Mouse (Mus musculus): ENCODE measurements around the gene Kcnt2.

The Kcnt2 gene

DNA sequence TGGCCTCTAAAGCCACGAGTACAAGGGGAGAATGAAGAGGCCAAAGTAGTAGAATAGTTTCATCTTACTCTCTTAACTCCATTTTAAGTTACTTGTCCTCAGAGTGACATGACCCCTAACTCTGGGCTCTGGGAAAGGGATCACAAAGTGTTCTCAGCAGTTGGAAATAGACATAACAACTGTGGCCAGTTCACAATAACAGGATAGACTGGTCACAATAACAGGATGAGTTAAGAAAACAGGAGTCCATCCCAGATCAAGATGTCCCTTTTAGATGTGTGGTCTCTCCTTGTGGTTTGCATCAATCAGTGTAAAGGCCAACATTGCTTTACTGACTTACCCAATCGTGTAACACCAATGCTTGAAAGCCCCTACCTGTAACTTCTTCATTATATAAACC, 132.8 kb downstream of the Kcnt2 start:
- DNase-seq (ENCODE audit: low spot score), result no peak

GRCm38 (mm10) chr1:140379526-140379925, 133.6 kb downstream of the Kcnt2 start:
- DNase-seq (ENCODE audit: low spot score), result no peak

DNA sequence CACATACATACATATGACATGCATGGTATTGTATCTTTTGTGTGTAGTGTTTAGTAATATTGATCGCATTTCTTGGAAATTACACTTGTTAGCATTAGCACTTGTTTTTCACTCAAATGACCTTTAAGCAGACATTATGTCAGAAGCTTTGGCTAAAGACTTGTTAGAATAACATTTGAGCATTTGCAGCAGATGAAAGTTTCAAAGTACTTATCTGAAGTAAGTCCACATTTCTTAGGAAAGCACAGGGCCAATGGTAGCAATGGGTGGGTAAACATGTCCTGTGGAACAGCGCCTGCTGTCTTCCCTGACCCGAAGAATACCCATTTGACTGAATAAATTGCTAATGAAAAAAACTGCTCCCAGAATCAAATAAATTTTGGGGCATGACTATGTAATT, 135.1 kb downstream of the Kcnt2 start:
- no peak for DNase-seq (ENCODE audit: low spot score)

DNA sequence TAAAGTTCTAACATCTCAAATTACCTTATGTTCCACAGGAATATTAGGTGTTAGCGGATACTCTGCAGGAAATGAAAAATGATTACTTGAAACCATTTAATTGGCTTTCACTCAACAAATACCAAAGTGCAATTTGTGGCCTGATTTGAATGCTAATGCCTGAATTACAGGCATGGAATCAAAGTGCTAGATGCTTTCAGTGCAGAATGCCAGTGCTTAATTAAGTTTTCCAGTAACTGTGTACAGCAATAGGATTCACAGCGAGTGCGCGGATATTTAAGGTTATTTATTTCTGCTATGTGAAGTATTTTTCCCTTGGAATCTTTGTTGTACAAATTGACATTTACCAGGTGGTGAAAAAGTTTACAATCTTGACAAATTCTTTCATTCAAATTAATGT, 144.3 kb downstream of the Kcnt2 start:
- DNase-seq (ENCODE audit: low spot score), result no peak

DNA sequence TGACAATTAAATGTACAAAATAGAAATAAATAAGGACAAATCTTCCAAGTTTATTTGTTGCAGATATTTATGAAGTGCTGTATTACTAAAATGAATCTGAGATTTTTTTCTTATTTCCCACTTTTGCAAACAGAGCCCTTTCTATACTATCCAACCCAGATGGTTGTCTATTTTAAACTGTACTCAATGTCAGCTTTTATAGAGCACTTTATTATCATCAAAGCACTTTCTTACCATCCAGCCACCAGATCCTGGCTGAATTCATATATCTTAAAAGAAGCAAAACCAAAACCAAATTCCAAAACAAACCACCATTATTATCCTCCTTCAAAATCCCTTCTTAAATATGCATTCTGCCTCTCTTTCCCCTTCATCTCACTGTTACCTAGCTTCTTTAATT, 151.8 kb downstream of the Kcnt2 start:
- no peak for DNase-seq (ENCODE audit: low spot score)

DNA sequence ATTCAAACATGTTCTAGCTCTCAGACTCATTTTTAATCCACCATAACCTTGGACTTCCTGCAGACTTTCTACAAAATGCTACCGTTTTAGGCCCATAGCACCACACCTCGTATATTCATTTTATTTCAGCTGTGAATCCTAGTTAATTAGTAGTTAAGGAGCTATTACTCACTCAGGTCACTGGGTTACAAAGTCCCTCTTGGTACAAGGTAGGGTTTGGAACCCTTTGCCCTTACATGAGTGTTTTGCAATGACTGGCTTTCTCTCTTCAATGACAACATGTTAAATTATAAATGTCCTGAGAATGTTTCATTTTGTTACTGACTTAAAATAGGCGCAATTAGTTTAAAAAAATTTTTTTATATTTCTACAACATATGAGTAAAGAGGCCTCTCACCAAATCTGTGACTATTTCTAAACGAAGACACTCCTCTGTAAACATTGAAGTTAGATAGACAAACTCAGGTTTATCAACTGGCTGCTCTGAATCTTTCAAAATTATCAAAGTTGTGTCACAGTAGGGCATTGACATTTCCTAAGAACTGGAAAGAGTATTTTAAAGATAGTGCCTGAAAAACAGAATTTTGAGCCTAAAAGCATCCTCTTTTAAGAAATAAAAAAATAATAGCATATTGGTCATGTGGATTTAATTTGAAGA, 160.8 kb downstream of the Kcnt2 start:
- no peak for DNase-seq (ENCODE audit: low spot score)

GRCm38 (mm10) chr1:140415761-140416160, 169.8 kb downstream of the Kcnt2 start:
- DNase-seq (ENCODE audit: low spot score), result no peak

DNA sequence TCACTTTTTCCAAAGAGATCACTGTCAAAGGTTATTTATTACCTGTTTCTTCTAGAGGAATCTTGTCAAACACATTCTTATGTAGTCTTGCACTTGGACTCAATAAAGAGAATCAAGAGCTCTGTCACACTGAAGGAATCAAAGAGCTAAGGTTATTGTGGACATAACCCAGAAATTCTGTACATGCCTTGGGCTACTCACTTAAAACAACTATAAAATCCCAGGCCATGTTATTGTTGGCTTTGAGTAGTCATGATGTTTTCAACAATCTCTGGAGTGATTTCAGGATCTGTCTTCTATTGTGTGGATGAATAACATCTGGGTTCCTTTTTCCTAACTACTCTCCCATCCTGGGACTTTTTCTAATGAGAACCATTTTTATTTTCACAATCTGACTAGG, 177.0 kb downstream of the Kcnt2 start:
- DNase-seq (ENCODE audit: low spot score), result no peak

DNA sequence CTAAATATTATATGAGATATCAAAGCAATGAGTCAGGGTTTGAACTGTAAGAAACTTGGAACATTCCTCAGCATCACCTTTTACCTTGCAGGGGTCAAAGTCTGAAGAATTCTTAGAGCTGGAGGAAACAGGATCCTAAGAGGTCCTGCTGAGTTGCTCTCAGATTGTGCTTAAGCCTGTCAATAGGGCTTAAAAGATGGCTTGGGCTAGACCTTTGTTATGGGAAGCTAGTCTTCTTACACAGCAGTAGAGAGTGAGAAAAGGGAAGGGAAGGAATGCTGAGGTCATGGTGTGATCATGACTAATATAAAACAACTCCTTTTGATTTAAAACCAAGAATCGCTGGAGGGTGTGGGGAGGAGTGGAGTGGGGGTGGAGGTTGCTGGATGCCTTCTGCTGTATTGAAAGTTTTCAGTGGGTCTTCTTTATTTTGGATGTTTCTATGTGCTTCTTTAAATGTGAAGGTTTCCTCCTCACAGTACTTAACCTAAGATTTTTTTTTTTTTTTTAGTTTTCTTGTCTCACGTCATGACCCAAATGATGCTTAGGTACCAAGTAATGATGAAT, 183.4 kb downstream of the Kcnt2 start:
- DNase-seq (ENCODE audit: low spot score), result no peak

- DNase-seq (ENCODE audit: low spot score), result no peak
Measured at GRCm38 (mm10) chr1:140432039-140432438, 186.1 kb downstream of the Kcnt2 start.

DNA sequence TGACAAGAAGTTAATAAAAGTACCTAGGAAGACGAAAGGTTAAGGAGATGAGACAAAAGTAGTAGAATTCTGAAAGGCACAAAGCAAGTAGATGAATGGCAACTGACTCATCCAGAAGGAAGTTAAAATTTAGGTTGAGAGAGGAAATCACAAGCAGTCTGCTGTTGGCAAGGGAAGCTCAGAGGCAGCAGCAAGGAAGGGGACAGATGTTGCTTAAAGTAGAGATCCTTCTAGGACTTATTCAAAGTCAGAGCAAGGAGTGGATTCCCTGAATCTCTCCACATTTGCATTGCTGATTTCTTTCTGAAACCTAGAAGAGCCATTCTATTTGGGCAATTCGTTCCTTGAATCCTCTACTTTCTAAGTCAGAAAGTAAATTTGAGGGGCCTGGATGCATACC, 188.8 kb downstream of the Kcnt2 start:
- DNase-seq (ENCODE audit: low spot score), result no peak

GRCm38 (mm10) chr1:140438176-140438575, 192.2 kb downstream of the Kcnt2 start:
- DNase-seq (ENCODE audit: low spot score), result no peak

- DNase-seq (ENCODE audit: low spot score), result no peak
Measured at GRCm38 (mm10) chr1:140443904-140444303, 197.9 kb downstream of the Kcnt2 start.

- no peak for DNase-seq (ENCODE audit: low spot score)
Measured at GRCm38 (mm10) chr1:140444394-140444793, 198.4 kb downstream of the Kcnt2 start.

- no peak for DNase-seq (ENCODE audit: low spot score)
Measured at GRCm38 (mm10) chr1:140451461-140451860, 205.5 kb downstream of the Kcnt2 start.

- no peak for DNase-seq (ENCODE audit: low spot score)
Measured at GRCm38 (mm10) chr1:140451924-140452323, 206.0 kb downstream of the Kcnt2 start.

DNA sequence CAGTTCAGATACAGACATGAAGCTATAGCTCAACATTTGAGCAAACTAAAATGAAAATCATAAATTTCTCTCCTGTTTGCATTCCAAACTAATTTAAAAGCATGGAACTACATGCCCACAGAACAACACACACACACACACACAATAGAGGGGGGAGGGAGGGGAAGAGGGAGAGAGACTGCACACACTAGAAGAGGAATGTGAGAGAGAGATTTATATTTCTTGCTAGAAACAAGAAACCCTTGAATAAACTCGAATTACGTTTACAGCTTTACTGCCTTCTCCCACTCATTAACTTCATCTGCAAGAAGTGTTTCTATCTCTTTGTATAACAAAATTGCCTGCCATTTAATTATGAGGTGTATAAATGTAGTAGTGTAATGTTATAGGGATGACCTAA, 209.9 kb downstream of the Kcnt2 start:
- DNase-seq (ENCODE audit: low spot score), result no peak

DNA sequence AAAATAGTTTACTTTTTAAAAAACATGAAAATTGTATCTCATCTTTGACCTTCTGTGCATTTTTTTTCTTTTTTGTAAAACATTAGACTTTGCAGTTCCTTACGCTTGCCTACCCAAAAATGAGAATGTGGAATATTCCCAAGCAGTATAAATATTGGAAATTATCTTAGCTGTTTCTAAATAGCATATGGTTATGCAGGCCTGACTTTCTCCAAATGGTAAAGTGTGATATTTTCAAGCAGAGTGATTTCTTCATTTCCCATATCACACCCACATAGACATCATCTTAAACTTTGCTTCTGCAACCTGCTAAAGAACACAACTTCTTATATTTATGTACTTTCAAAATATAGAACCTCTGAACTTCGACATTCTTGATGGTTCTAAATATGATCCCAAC, 210.9 kb downstream of the Kcnt2 start:
- no peak for DNase-seq (ENCODE audit: low spot score)

GRCm38 (mm10) chr1:140468315-140468714, 222.4 kb downstream of the Kcnt2 start:
- DNase-seq (ENCODE audit: low spot score), result no peak

DNA sequence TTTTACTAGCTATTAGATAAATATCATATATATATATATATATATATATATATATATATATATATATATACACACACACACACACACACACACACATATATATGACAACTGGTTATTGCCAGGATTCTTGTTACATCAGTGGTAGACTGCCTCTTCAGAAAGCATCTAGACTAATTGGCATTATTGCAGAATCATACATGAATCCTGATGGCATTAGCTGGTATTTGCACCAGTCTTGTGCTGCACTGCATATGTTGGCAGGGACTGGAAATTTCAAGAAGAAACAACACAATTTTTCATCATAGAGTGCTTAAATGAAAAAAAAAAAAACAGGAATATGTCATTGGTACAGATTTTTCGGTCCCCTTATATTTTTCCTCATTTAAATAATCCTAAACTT, 223.6 kb downstream of the Kcnt2 start:
- no peak for DNase-seq (ENCODE audit: low spot score)

DNA sequence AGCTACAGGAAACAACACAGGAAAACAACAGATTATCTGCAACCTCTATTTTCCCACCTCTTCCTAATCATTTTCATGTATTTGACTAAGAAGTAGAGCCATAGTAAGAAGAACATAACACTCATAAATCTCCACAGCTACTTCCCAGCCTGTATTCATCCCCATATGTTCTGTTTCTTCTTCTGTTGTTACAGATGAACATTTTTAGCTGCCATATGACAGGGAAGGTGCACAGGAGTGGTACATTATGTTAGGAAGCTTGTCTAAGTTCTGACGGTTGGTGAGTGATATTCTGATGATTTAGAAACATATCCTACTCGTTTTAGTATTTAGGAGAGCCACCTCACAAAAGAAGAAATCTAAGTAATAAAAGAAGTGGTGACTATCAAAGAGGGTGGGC, 231.0 kb downstream of the Kcnt2 start:
- no peak for DNase-seq (ENCODE audit: low spot score)

DNA sequence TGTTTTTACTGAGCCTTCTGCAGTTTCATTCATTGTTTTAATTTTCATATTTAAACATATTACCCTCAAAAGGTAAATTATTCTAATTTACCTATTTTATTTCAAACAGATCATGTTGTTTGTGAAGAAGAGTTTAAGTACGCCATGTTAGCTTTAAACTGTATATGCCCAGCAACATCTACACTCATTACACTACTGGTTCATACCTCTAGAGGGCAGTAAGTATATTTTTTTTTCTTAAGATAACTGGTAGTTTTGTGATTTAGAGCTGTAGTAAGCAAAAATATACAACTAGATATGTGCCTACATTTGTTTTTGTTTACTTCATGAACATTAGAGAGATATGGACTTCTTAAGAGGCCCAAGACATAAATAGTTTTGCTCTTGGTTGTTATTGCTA, 238.1 kb downstream of the Kcnt2 start:
- DNase-seq (ENCODE audit: low spot score), result no peak

GRCm38 (mm10) chr1:140489816-140490215, 243.9 kb downstream of the Kcnt2 start:
- no peak for DNase-seq (ENCODE audit: low spot score)

DNA sequence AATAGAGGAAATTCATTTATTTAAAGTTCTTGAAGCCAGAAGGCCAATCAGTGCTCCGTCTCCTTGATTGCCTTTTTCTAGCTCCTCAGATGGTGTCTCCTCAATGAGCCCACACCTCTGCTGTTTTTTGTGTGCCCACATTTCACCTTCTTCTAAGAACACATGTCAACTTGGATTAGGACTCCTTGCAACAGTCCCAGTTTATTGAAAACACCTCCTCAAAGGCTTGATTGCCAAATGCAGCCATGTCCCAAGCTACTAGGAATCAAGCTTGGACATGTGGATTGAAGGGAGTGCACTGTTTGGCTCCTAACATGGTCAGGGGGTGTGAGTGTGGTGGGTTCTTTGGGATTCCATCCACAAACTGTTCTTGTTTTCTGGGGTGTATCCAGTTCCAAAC, 245.4 kb downstream of the Kcnt2 start:
- no peak for DNase-seq (ENCODE audit: low spot score)

All from lung, postnatal 25 days (tissue).